Mouse (Mus musculus) MEL (cell line): Measurements from ENCODE around the gene Cilp. TPM values are rescaled to one million over a fixed set of nuclear protein-coding genes. Genes with fewer than 3 reads are reported as not detected.

Experiments used
- DNase-seq: peaks from one replicate; pipeline ENCODE4 v3.0.0; 2011; ENCODE audit warnings: low read depth, low spot score
- H3K27ac ChIP-seq: 2 replicates; pipeline ENCODE4 v1.5.1; 2012; ENCODE audit warnings: low read depth, mild to moderate bottlenecking, control low read depth, low read length, moderate library complexity; ENCODE audit not compliant: control insufficient read depth
- H3K27me3 ChIP-seq, 2 experiments: fragments of 150-350 bp in 1 of 2; sonication (generic) in 1 of 2; 2 replicates each; pipeline ENCODE4 v1.6.1; 2012; ENCODE audit warnings: low read length in 2 of 2, mild to moderate bottlenecking in 2 of 2, improper control_type of control experiment in 1 of 2, moderate library complexity in 1 of 2; ENCODE audit not compliant: insufficient read depth in 2 of 2, control insufficient read depth in 1 of 2
- H3K36me3 ChIP-seq, 2 experiments: 2 replicates each; pipeline ENCODE4 v1.6.1; 2012 to 2014; ENCODE audit warnings: low read length in 2 of 2, improper control_type of control experiment in 1 of 2, inconsistent platforms in 1 of 2, mild to moderate bottlenecking in 1 of 2; ENCODE audit not compliant: insufficient read depth in 2 of 2, control insufficient read depth in 1 of 2
- H3K4me1 ChIP-seq, 2 experiments: fragments of 150-350 bp in 1 of 2; sonication (generic) in 1 of 2; 2 replicates each; pipeline ENCODE4 v1.6.1; 2012; ENCODE audit warnings: low read length in 2 of 2, improper control_type of control experiment in 1 of 2, mild to moderate bottlenecking in 1 of 2; ENCODE audit not compliant: insufficient read depth in 2 of 2, control insufficient read depth in 1 of 2
- H3K4me3 ChIP-seq, 2 experiments: fragments of 150-350 bp in 1 of 2; sonication (generic) in 1 of 2; 2 replicates each; pipeline ENCODE4 v1.5.1; 2012; ENCODE audit warnings: low read depth in 2 of 2, low read length in 2 of 2, mild to moderate bottlenecking in 2 of 2, moderate library complexity in 2 of 2, control low read depth in 1 of 2, improper control_type of control experiment in 1 of 2; ENCODE audit not compliant: control insufficient read depth in 1 of 2, insufficient read depth in 1 of 2
- H3K79me2 ChIP-seq: 2 replicates; pipeline ENCODE4 v1.6.1; 2012; ENCODE audit warnings: mild to moderate bottlenecking, low read length, moderate library complexity; ENCODE audit not compliant: control insufficient read depth, poor library complexity, insufficient read depth
- H3K9ac ChIP-seq: 2 replicates; pipeline ENCODE4 v1.6.1; 2012; ENCODE audit warnings: low read depth, mild to moderate bottlenecking, control low read depth, low read length, moderate library complexity; ENCODE audit not compliant: control insufficient read depth, poor library complexity, severe bottlenecking
- H3K9me3 ChIP-seq: fragments of 150-350 bp; sonication (generic); replicated peaks from 2 replicates; pipeline ENCODE4 v1.6.1; 2012; ENCODE audit warnings: mild to moderate bottlenecking, low read length, improper control_type of control experiment, moderate library complexity; ENCODE audit not compliant: insufficient read depth
- BHLHE40 ChIP-seq: IDR thresholded peaks from 2 replicates; pipeline ENCODE4 v1.6.1; 2012; ENCODE audit warnings: low read depth, mild to moderate bottlenecking, inconsistent platforms, low read length, improper control_type of control experiment, borderline replicate concordance
- CHD1 ChIP-seq: IDR thresholded peaks from 2 replicates; pipeline ENCODE4 v1.6.1; 2012; ENCODE audit warnings: low read depth, mild to moderate bottlenecking, inconsistent platforms, low read length, improper control_type of control experiment
- ELF1 ChIP-seq: IDR thresholded peaks from 2 replicates; pipeline ENCODE4 v1.6.1; 2014; ENCODE audit warnings: low read depth, mild to moderate bottlenecking, inconsistent platforms, low read length, improper control_type of control experiment, moderate library complexity
- EP300 ChIP-seq, 2 experiments: IDR thresholded peaks; 2 replicates each; pipeline ENCODE4 v1.6.1; 2011; ENCODE audit warnings: improper control_type of control experiment in 2 of 2, low read length in 2 of 2, low read depth in 1 of 2, mild to moderate bottlenecking in 1 of 2
- ETS1 ChIP-seq: IDR thresholded peaks from 2 replicates; pipeline ENCODE4 v1.6.1; 2012; ENCODE audit warnings: low read depth, mild to moderate bottlenecking, inconsistent platforms, low read length, improper control_type of control experiment, moderate library complexity
- GABPA ChIP-seq: IDR thresholded peaks from 2 replicates; pipeline ENCODE4 v1.6.1; 2012; ENCODE audit warnings: low read depth, mild to moderate bottlenecking, inconsistent platforms, low read length, improper control_type of control experiment, moderate library complexity
- GATA1 ChIP-seq: IDR thresholded peaks from 2 replicates; pipeline ENCODE4 v1.6.1; 2011; ENCODE audit warnings: low read depth, low read length, improper control_type of control experiment
- HCFC1 ChIP-seq: IDR thresholded peaks from 2 replicates; pipeline ENCODE4 v1.6.1; 2012; ENCODE audit warnings: low read depth, mild to moderate bottlenecking, inconsistent platforms, low read length, improper control_type of control experiment, moderate library complexity
- JUND ChIP-seq: IDR thresholded peaks from 2 replicates; pipeline ENCODE4 v1.6.1; 2011; ENCODE audit warnings: low read depth, mild to moderate bottlenecking, improper control_type of control experiment, low read length
- KAT2A ChIP-seq: conservative IDR thresholded peaks from 2 replicates; pipeline ENCODE4 v1.6.1; 2012; ENCODE audit warnings: low read depth, low read length, improper control_type of control experiment, inconsistent platforms
- MAFK ChIP-seq: IDR thresholded peaks from 2 replicates; pipeline ENCODE4 v1.6.1; 2011; ENCODE audit warnings: low read depth, mild to moderate bottlenecking, low read length, improper control_type of control experiment, borderline replicate concordance
- MXI1 ChIP-seq: IDR thresholded peaks from 2 replicates; pipeline ENCODE4 v1.6.1; 2011; ENCODE audit warnings: mild to moderate bottlenecking, low read depth, low read length, improper control_type of control experiment
- MYC ChIP-seq: IDR thresholded peaks from 2 replicates; pipeline ENCODE4 v1.6.1; 2011; ENCODE audit warnings: low read depth, mild to moderate bottlenecking, low read length, improper control_type of control experiment, moderate library complexity
- NELFE ChIP-seq: IDR thresholded peaks from 2 replicates; pipeline ENCODE4 v1.6.1; 2011; ENCODE audit warnings: low read depth, low read length, improper control_type of control experiment
- POLR2AphosphoS2 ChIP-seq: IDR thresholded peaks from 2 replicates; pipeline ENCODE4 v1.6.1; 2011; ENCODE audit warnings: low read length, improper control_type of control experiment
- RCOR1 ChIP-seq: IDR thresholded peaks from 2 replicates; pipeline ENCODE4 v1.6.1; 2012; ENCODE audit warnings: low read depth, mild to moderate bottlenecking, inconsistent platforms, low read length, improper control_type of control experiment
- TAL1 ChIP-seq: IDR thresholded peaks from 2 replicates; pipeline ENCODE4 v1.6.1; 2012; ENCODE audit warnings: mild to moderate bottlenecking, inconsistent platforms, low read length, moderate library complexity, mixed read lengths
- TCF12 ChIP-seq: IDR thresholded peaks from 2 replicates; pipeline ENCODE4 v1.6.1; 2014; ENCODE audit warnings: low read depth, mild to moderate bottlenecking, inconsistent platforms, low read length, improper control_type of control experiment, moderate library complexity
- UBTF ChIP-seq: IDR thresholded peaks from 2 replicates; pipeline ENCODE4 v1.6.1; 2012; ENCODE audit warnings: low read depth, mild to moderate bottlenecking, inconsistent platforms, low read length, improper control_type of control experiment, moderate library complexity, borderline replicate concordance; ENCODE audit not compliant: insufficient read depth
- USF1 ChIP-seq: IDR thresholded peaks from 2 replicates; pipeline ENCODE4 v1.6.1; 2014; ENCODE audit warnings: low read depth, mild to moderate bottlenecking, inconsistent platforms, low read length, improper control_type of control experiment, moderate library complexity
- USF2 ChIP-seq, 2 experiments: IDR thresholded peaks; 2 replicates each; pipeline ENCODE4 v1.6.1; 2011 to 2012; ENCODE audit warnings: improper control_type of control experiment in 2 of 2, low read length in 2 of 2, borderline replicate concordance in 1 of 2, inconsistent platforms in 1 of 2, low read depth in 1 of 2, mild to moderate bottlenecking in 1 of 2; ENCODE audit not compliant: insufficient read depth in 1 of 2
- ZC3H11A ChIP-seq: IDR thresholded peaks from 2 replicates; pipeline ENCODE4 v1.6.1; 2012; ENCODE audit warnings: low read depth, mild to moderate bottlenecking, inconsistent platforms, low read length, improper control_type of control experiment
- ZNF384 ChIP-seq: IDR thresholded peaks from 2 replicates; pipeline ENCODE4 v1.6.1; 2012; ENCODE audit warnings: low read depth, mild to moderate bottlenecking, inconsistent platforms, low read length, improper control_type of control experiment
- polyA plus RNA-seq, 2 experiments: library from polyadenylated mRNA; stranded (reverse) in 1 of 2; unstranded in 1 of 2; fragments of >175 nt in 1 of 2; fragments of >200 nt in 1 of 2; gene quantifications; 2 replicates each; pipeline versions ENCODE4 v1.2.1 to v1.2.4; 2012; ENCODE audit warnings: low replicate concordance in 2 of 2, low read depth in 1 of 2; ENCODE audit not compliant: insufficient read length in 2 of 2, insufficient read depth in 1 of 2, missing spikeins in 1 of 2
- total RNA-seq: library from RNA; depleted of rRNA; stranded (reverse); fragments of 300-350 nt; gene quantifications from 2 replicates; pipeline ENCODE4 v1.2.3, GENCODE M21; 2012

Cilp gene
- total and polyA plus RNA-seq, 3 experiments = 0.01 TPM; not detected in 2

GRCm38 (mm10) chr9:65238191-65238760, 26.7 kb upstream of the Cilp start:
- Histone ChIP-seq H3K36me3 (no peaks in the 10 kb centered on the region), H3K79me2 (no peaks in the 10 kb centered on the region), H3K4me3 (no peak overlapping the region), H3K9ac (no peak overlapping the region), H3K27me3 (peaks cover 0 to 3% of the 10 kb centered on the region in 2 experiments; a peak in 1 of 4 replicates), H3K9me3 (no peaks in the 10 kb centered on the region), H3K4me1 (no peaks in the 10 kb centered on the region), H3K27ac (no peak overlapping the region)
- DNase-seq = no peak
- TF ChIP-seq GATA1 (no peak), UBTF (no peak), HCFC1 (no peak), MYC (no peak), BHLHE40 (no peak), EP300 (IDR thresholded peaks at IDR 0.05; ENCODE audit: low read depth in 1 of 2, low read length in 2 of 2) (no peak), RCOR1 (no peak), ELF1 (no peak), ZNF384 (no peak), CHD1 (no peak), JUND (no peak), NELFE (no peak), ETS1 (no peak), MXI1 (no peak), GABPA (no peak), TCF12 (no peak), USF2 (IDR thresholded peaks at IDR 0.05; ENCODE audit: borderline replicate concordance in 1 of 2, insufficient read depth in 1 of 2, low read depth in 1 of 2, low read length in 2 of 2) (no peak), ZC3H11A (no peak), TAL1 (no peak)

- no peak for DNase-seq
- peaks cover 0 to 6% of the 10 kb centered on the region in 2 experiments; a peak in 2 of 4 replicates for H3K27me3 ChIP-seq
- H3K27ac ChIP-seq = no peak overlapping the region
- H3K9ac ChIP-seq = no peak overlapping the region
- H3K79me2 ChIP-seq = no peaks in the 10 kb centered on the region
- H3K9me3 ChIP-seq = no peaks in the 10 kb centered on the region
- no peaks in the 10 kb centered on the region for H3K4me1 ChIP-seq
- H3K36me3 ChIP-seq = no peaks in the 10 kb centered on the region
- TF ChIP-seq KAT2A (no peak), POLR2AphosphoS2 (no peak), USF1 (no peak), MAFK (no peak), ZC3H11A (no peak)
- H3K4me3 ChIP-seq = no peak overlapping the region
Measured at GRCm38 (mm10) chr9:65239176-65239575, 25.8 kb upstream of the Cilp start.
